Mouse (Mus musculus) lung, embryonic 14.5 days (tissue): ENCODE measurements around the gene Ston1. TPM values are rescaled to one million over a fixed set of nuclear protein-coding genes. Genes with fewer than 3 reads are reported as not detected.
A peak's percentile ranks its signal among the peaks of the same experiment; 100 is the strongest.

Experiments used
- ATAC-seq: fragments of 200-750 bp; cut with Nextera tagmentation; 2 replicates; pipeline ENCODE4 v1.8.0; 2017; ENCODE audit warnings: mild to moderate bottlenecking, moderate TSS enrichment, moderate library complexity; ENCODE audit not compliant: insufficient read depth
- DNase-seq: peaks from one replicate; pipeline ENCODE4 v3.0.0-alpha.2; 2015
- H3K27ac ChIP-seq: fragments of 300-500 bp; sonication (generic); 2 replicates; pipeline ENCODE4 v1.5.1; 2014; ENCODE audit warnings: low read depth, mild to moderate bottlenecking, moderate library complexity
- H3K27me3 ChIP-seq: fragments of 300-500 bp; sonication (generic); 2 replicates; pipeline ENCODE4 v1.6.1; 2014; ENCODE audit warnings: low read length, control low read depth; ENCODE audit not compliant: insufficient read depth
- H3K36me3 ChIP-seq: fragments of 300-500 bp; sonication (generic); 2 replicates; pipeline ENCODE4 v1.6.1; 2014; ENCODE audit warnings: control low read depth; ENCODE audit not compliant: insufficient read depth
- H3K4me1 ChIP-seq: fragments of 300-500 bp; sonication (generic); 2 replicates; pipeline ENCODE4 v1.6.1; 2014; ENCODE audit warnings: antibody characterized with exemption, control low read depth; ENCODE audit not compliant: insufficient read depth
- H3K4me2 ChIP-seq: fragments of 300-500 bp; sonication (generic); 2 replicates; pipeline ENCODE4 v1.6.1; 2014; ENCODE audit warnings: mild to moderate bottlenecking
- H3K4me3 ChIP-seq: fragments of 300-500 bp; sonication (generic); 2 replicates; pipeline ENCODE4 v1.5.1; 2014; ENCODE audit warnings: low read depth, low read length
- H3K9ac ChIP-seq: fragments of 300-500 bp; sonication (generic); 2 replicates; pipeline ENCODE4 v1.6.1; 2014
- H3K9me3 ChIP-seq: fragments of 300-500 bp; sonication (generic); 2 replicates; pipeline ENCODE4 v1.6.1; 2016; ENCODE audit warnings: low read depth, low read length, control low read depth
- CTCF ChIP-seq: IDR thresholded peaks from 2 replicates; pipeline ENCODE4 v1.5.1; 2016; ENCODE audit warnings: antibody characterized with exemption, low read depth
- WGBS: fragments of 180-500 bp; shearing (Covaris S2); extraction: QIAGEN DNeasy Blood & Tissue Kit; methylation state at CpG from one replicate; pipeline ENCODE4 v1.1.7; 2014; 5-methylcytosine and 5-hydroxymethylcytosine counted together
- polyA plus RNA-seq: library from polyadenylated mRNA; unstranded; fragments of >200 nt; fragmentation: Nextera tagmentation; extraction: Ambion mirVana; gene quantifications from 2 replicates; pipeline ENCODE4 v1.2.1, GENCODE M21; 2014

The Ston1 gene
- polyA plus RNA-seq, 1 experiment from 2014 or later = 11.7 TPM

GRCm38 (mm10) chr17:88588228-88588627 lies 9.3 kb upstream of the Ston1 start:
- Histone ChIP-seq H3K9ac (no peak overlapping the region), H3K4me3 (no peak overlapping the region), H3K27ac (no peak overlapping the region), H3K27me3 (no peaks in the 10 kb centered on the region), H3K36me3 (peaks cover 40% of the 10 kb centered on the region), H3K4me1 (no peaks in the 10 kb centered on the region), H3K4me2 (no peak overlapping the region), H3K9me3 (no peaks in the 10 kb centered on the region)
- DNase-seq (no peak), ATAC-seq (no peak)
- no peak for TF ChIP-seq CTCF
- 94% methylated on average over 8 of the region's 8 CpGs for WGBS

GRCm38 (mm10) chr17:88590251-88590650 lies 7.2 kb upstream of the Ston1 start:
- DNase-seq = peak; percentile 22
- no peak overlapping the region for H3K4me2 ChIP-seq
- no peak overlapping the region for H3K9ac ChIP-seq
- no peak for ATAC-seq
- peaks cover 27% of the 10 kb centered on the region for H3K36me3 ChIP-seq
- no peak for TF ChIP-seq CTCF
- H3K4me3 ChIP-seq = no peak overlapping the region
- WGBS = 79% methylated on average over 6 of the region's 6 CpGs
- H3K27me3 ChIP-seq = no peaks in the 10 kb centered on the region
- H3K27ac ChIP-seq = no peak overlapping the region
- H3K9me3 ChIP-seq = no peaks in the 10 kb centered on the region
- H3K4me1 ChIP-seq = no peaks in the 10 kb centered on the region

- Histone ChIP-seq H3K27ac (no peak overlapping the region), H3K9ac (no peak overlapping the region), H3K27me3 (no peaks in the 10 kb centered on the region), H3K4me1 (no peaks in the 10 kb centered on the region), H3K4me3 (no peak overlapping the region), H3K36me3 (no peaks in the 10 kb centered on the region), H3K4me2 (no peak overlapping the region), H3K9me3 (no peaks in the 10 kb centered on the region)
- no peak for DNase-seq
- TF ChIP-seq CTCF = no peak
- no peak for ATAC-seq
- 58% methylated on average over 4 of the region's 4 CpGs for WGBS
Measured at GRCm38 (mm10) chr17:88595071-88595470, 2.4 kb upstream of the Ston1 start.

GRCm38 (mm10) chr17:88596068-88596467 lies 1.4 kb upstream of the Ston1 start:
- H3K4me3 ChIP-seq = no peak overlapping the region
- no peak for TF ChIP-seq CTCF
- no peak for ATAC-seq
- H3K27me3 ChIP-seq = no peaks in the 10 kb centered on the region
- H3K36me3 ChIP-seq = no peaks in the 10 kb centered on the region
- H3K9ac ChIP-seq = no peak overlapping the region
- no peak overlapping the region for H3K27ac ChIP-seq
- no peak overlapping the region for H3K4me2 ChIP-seq
- H3K4me1 ChIP-seq = no peaks in the 10 kb centered on the region
- WGBS = 71% methylated on average over 4 of the region's 4 CpGs
- DNase-seq = no peak
- no peaks in the 10 kb centered on the region for H3K9me3 ChIP-seq

- peak; percentile 89 for DNase-seq
- H3K27me3 ChIP-seq = no peaks in the 10 kb centered on the region
- peak overlapping the region; percentile 59 for H3K4me3 ChIP-seq
- H3K36me3 ChIP-seq = no peaks in the 10 kb centered on the region
- 27% methylated on average over 16 of the region's 16 CpGs for WGBS
- peak overlapping the region; percentile 83 for H3K4me2 ChIP-seq
- peak; percentile 2; the same call in 1 of the 2 replicates for ATAC-seq
- peak overlapping the region; percentile 85 for H3K27ac ChIP-seq
- TF ChIP-seq CTCF = no peak; the same call in 1 of the 2 replicates
- no peaks in the 10 kb centered on the region for H3K9me3 ChIP-seq
- peak overlapping the region; percentile 72; the same call in 1 of the 2 replicates for H3K9ac ChIP-seq
- no peaks in the 10 kb centered on the region for H3K4me1 ChIP-seq
Measured at GRCm38 (mm10) chr17:88596544-88597221, 801 bp upstream of the Ston1 start.

GRCm38 (mm10) chr17:88598056-88598420 lies 554 bp downstream of the Ston1 start:
- ATAC-seq (no peak; the same call in 1 of the 2 replicates), DNase-seq (peak; percentile 31)
- peak overlapping the region; percentile 83 for H3K4me2 ChIP-seq

GRCm38 (mm10) chr17:88598570-88599368 lies 1.3 kb downstream of the Ston1 start:
- Histone ChIP-seq H3K9ac (peak overlapping the region; percentile 72), H3K4me2 (peak overlapping the region; percentile 83), H3K4me1 (no peaks in the 10 kb centered on the region), H3K4me3 (peak overlapping the region; percentile 59), H3K36me3 (no peaks in the 10 kb centered on the region), H3K27me3 (no peaks in the 10 kb centered on the region), H3K27ac (peak overlapping the region; percentile 7), H3K9me3 (no peaks in the 10 kb centered on the region)
- peak; percentile 37 for DNase-seq
- no peak for ATAC-seq
- TF ChIP-seq CTCF = no peak
- WGBS = 14% methylated on average over 14 of the region's 14 CpGs

More at GRCm38 (mm10) chr17:88598056-88598420, 554 bp downstream of the Ston1 start:
- Histone ChIP-seq H3K4me1 (no peaks in the 10 kb centered on the region), H3K9me3 (no peaks in the 10 kb centered on the region), H3K9ac (peak overlapping the region; percentile 72), H3K36me3 (no peaks in the 10 kb centered on the region), H3K27ac (peak overlapping the region; percentile 85), H3K27me3 (no peaks in the 10 kb centered on the region), H3K4me3 (peak overlapping the region; percentile 59)
- 6% methylated on average over 5 of the region's 5 CpGs for WGBS
- TF ChIP-seq CTCF = no peak
